Mouse (Mus musculus) hindbrain, embryonic 13.5 days (tissue): ENCODE measurements around the gene Pcnx3. TPM values are rescaled to one million over a fixed set of nuclear protein-coding genes. Genes with fewer than 3 reads are reported as not detected.
A peak's percentile ranks its signal among the peaks of the same experiment; 100 is the strongest.
"Not testable (repeated sequence)": the region's sequence is repeated elsewhere in the genome, so short reads cannot be mapped to it uniquely, and the experiment has no call there.

Source experiments
- ATAC-seq: fragments of 200-750 bp; cut with Nextera tagmentation; 2 replicates; pipeline ENCODE4 v1.8.0; 2017; ENCODE audit warnings: moderate TSS enrichment; ENCODE audit not compliant: low FRiP score
- H3K27ac ChIP-seq: fragments of 300-500 bp; sonication (generic); 2 replicates; pipeline ENCODE4 v1.5.1; 2015; ENCODE audit warnings: inconsistent platforms, mild to moderate bottlenecking, moderate library complexity
- H3K27me3 ChIP-seq: fragments of 300-500 bp; sonication (generic); 2 replicates; pipeline ENCODE4 v1.6.1; 2015; ENCODE audit warnings: mild to moderate bottlenecking, inconsistent platforms
- H3K36me3 ChIP-seq: fragments of 300-500 bp; sonication (generic); 2 replicates; pipeline ENCODE4 v1.6.1; 2015; ENCODE audit warnings: mild to moderate bottlenecking, inconsistent platforms
- H3K4me1 ChIP-seq: fragments of 300-500 bp; sonication (generic); replicated peaks from 2 replicates; pipeline ENCODE4 v1.6.1; 2015; ENCODE audit warnings: inconsistent platforms
- H3K4me2 ChIP-seq: fragments of 300-500 bp; sonication (generic); 2 replicates; pipeline ENCODE4 v1.6.1; 2015; ENCODE audit warnings: inconsistent platforms, mild to moderate bottlenecking, moderate library complexity
- H3K4me3 ChIP-seq: fragments of 300-500 bp; sonication (generic); 2 replicates; pipeline ENCODE4 v1.5.1; 2015; ENCODE audit warnings: mild to moderate bottlenecking, inconsistent platforms
- H3K9ac ChIP-seq: fragments of 300-500 bp; sonication (generic); 2 replicates; pipeline ENCODE4 v1.6.1; 2015; ENCODE audit warnings: mild to moderate bottlenecking, inconsistent platforms
- H3K9me3 ChIP-seq: fragments of 300-500 bp; sonication (generic); 2 replicates; pipeline ENCODE4 v1.6.1; 2016; ENCODE audit warnings: inconsistent platforms
- WGBS: fragments of 180-500 bp; shearing (Covaris S2); methylation state at CpG from one replicate; pipeline ENCODE4 v1.1.7; 2015; 5-methylcytosine and 5-hydroxymethylcytosine counted together
- polyA plus RNA-seq: library from polyadenylated mRNA; unstranded; fragments of >200 nt; fragmentation: Nextera tagmentation; extraction: Ambion mirVana; gene quantifications from 2 replicates; pipeline ENCODE4 v1.2.1, GENCODE M21; 2015

Pcnx3 gene
- polyA plus RNA-seq, 1 experiment from 2014 or later, result 21.3 TPM

DNA sequence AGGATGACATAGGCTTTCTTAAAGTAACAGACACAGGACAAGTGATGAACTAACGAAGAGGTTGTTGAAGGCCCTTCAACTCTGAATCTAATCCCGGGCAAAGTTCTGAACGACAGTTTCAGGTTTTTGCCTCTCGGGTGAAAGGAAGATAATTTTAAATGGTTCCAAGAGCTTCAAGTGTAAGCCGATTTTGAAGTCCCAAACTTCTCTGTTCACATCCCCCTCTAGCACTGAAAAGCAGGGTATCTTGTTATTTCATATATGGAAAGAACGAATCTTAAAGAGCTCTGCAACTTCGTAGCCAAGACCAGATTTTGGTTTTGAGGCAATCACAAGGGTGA is 350 bp upstream of the Pcnx3 start:
- Histone ChIP-seq H3K27me3 (no peaks in the 10 kb centered on the region), H3K36me3 (peaks cover 65% of the 10 kb centered on the region), H3K9me3 (no peaks in the 10 kb centered on the region), H3K4me2 (peak overlapping the region; percentile 100), H3K9ac (peak overlapping the region; percentile 93), H3K27ac (peak overlapping the region; percentile 90), H3K4me3 (peak overlapping the region; percentile 95), H3K4me1 (peaks cover 55% of the 10 kb centered on the region)
- ATAC-seq, result no peak
- 2% methylated on average over 7 of the region's 7 CpGs for WGBS

DNA sequence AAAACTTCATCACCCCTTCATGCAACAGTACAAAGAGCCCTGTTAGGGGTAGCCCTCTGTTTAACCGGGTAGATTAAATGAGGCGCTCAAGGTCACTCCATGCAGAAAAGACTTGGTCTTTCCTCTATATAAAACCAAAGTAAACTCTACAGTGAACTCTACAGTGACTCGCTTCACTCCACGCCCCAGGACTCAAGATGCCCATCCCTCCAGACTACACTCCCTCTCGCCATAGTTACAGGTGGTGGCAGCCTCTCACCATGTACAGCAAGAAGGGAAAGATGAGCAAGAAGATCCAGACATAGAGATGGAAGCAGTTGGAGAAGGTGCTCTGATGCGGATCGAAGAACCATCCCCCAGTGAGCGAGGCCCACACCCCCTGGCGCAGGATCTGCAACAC is 970 bp downstream of the Pcnx3 start:
- peaks cover 48% of the 10 kb centered on the region for H3K4me1 ChIP-seq
- H3K9me3 ChIP-seq, result no peaks in the 10 kb centered on the region
- ATAC-seq, result no peak
- H3K9ac ChIP-seq, result peak overlapping the region; percentile 97
- 19% methylated on average over 9 of the region's 9 CpGs for WGBS
- H3K4me3 ChIP-seq, result peak overlapping the region; percentile 95
- H3K27me3 ChIP-seq, result no peaks in the 10 kb centered on the region
- H3K27ac ChIP-seq, result peak overlapping the region; percentile 90
- peaks cover 65% of the 10 kb centered on the region for H3K36me3 ChIP-seq
- peak overlapping the region; percentile 100 for H3K4me2 ChIP-seq

DNA sequence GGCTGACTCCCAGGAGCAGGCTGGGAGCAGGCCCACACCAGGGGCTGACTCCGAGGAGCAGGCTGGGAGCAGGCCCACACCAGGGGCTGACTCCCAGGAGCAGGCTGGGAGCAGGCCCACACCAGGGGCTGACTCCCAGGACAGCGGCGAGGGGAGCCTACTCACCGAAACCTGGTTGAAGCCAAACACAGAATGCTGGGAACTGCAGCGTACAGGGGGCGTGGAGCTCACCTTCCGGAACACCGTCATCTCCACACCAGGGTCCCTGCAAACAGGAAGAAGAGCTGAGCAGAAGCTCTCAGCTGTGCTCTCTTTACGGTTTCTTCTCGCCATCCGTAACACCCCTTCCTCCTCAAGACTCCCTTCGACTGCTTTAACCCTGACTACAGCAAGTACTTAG is 1.8 kb downstream of the Pcnx3 start:
- H3K36me3 ChIP-seq, result peaks cover 65% of the 10 kb centered on the region
- not testable (repeated sequence) for H3K27me3 ChIP-seq, H3K27ac ChIP-seq, ATAC-seq, H3K9me3 ChIP-seq
- peak overlapping the region; percentile 95 for H3K4me3 ChIP-seq
- WGBS, result 94% methylated on average over 12 of the region's 12 CpGs
- peaks cover 40% of the 10 kb centered on the region for H3K4me1 ChIP-seq
- peak overlapping the region; percentile 97; the same call in 1 of the 2 replicates for H3K9ac ChIP-seq
- H3K4me2 ChIP-seq, result peak overlapping the region; percentile 100

DNA sequence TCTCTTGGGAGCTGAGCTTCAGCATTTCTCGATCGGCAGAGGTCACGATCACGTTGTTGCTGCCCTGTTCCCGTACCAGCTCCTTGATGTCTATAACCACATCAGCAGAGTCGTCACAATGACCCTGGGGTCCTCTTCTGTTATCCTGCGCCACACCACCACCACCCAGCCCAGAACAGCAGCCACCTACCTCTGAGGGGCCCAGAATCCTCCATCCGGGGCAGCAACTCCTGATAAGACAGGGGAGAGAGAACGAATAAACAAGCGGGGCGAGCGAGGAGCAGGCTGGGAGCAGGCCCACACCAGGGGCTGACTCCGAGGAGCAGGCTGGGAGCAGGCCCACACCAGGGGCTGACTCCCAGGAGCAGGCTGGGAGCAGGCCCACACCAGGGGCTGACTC is 2.3 kb downstream of the Pcnx3 start:
- 95% methylated on average over 13 of the region's 13 CpGs for WGBS
- no peak overlapping the region for H3K9ac ChIP-seq
- H3K36me3 ChIP-seq, result peaks cover 67% of the 10 kb centered on the region

DNA sequence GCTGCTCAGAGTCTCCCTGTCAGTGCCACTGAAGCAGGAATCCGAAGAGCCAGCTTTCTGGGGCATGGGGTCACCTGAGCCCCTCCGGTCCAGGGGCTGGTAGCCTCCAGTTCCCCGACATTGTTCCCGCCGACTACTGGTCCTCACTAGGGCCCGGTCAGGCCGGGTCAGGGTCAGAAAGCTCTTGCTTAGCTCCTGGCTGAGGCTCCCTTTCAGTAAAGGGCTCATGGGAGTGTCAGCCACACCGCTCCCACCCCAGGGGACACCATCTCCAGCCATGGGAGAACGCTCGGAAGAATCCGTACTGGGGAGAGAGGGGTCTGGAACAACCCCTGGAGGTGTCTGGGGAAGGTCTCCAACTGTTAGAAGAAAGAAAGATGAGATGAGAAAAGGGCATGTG is 2.8 kb downstream of the Pcnx3 start:
- no peaks in the 10 kb centered on the region for H3K27me3 ChIP-seq
- H3K9me3 ChIP-seq, result no peaks in the 10 kb centered on the region
- H3K27ac ChIP-seq, result no peak overlapping the region
- H3K4me3 ChIP-seq, result no peak overlapping the region
- H3K9ac ChIP-seq, result 0 out of 2 replicates have a peak overlapping the region, but pooled peaks have one; percentile 13
- peaks cover 29% of the 10 kb centered on the region for H3K4me1 ChIP-seq
- ATAC-seq, result no peak
- 94% methylated on average over 11 of the region's 11 CpGs for WGBS
- H3K4me2 ChIP-seq, result no peak overlapping the region
- peaks cover 68% of the 10 kb centered on the region for H3K36me3 ChIP-seq

More for the DNA sequence above, 2.3 kb downstream of the Pcnx3 start:
- no peak for ATAC-seq
- Histone ChIP-seq H3K27ac (no peak overlapping the region), H3K4me3 (no peak overlapping the region), H3K4me2 (no peak overlapping the region), H3K27me3 (no peaks in the 10 kb centered on the region), H3K9me3 (no peaks in the 10 kb centered on the region), H3K4me1 (peaks cover 35% of the 10 kb centered on the region)

DNA sequence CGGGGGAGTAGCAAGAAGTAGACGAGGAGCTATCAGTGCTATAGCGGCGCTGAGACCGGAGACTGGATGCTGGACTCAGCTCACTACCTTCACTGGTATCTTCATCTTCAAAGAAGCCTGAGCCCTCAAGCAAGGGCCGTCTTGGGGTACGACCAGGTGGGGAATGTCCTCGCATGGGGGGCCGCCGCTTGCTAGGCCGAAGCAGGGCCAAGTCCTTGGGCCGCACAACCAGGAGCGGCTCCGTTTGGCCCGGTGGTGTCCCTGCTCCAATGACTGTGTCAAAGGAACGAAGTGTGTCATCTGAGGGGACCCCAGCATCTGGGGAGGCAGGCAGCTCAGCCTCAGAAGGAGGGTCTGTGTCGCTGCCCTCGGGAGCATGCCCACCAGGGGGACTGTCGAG is 3.3 kb downstream of the Pcnx3 start:
- Histone ChIP-seq H3K27me3 (no peaks in the 10 kb centered on the region), H3K36me3 (peaks cover 68% of the 10 kb centered on the region), H3K4me1 (peaks cover 25% of the 10 kb centered on the region), H3K9ac (0 out of 2 replicates have a peak overlapping the region, but pooled peaks have one; percentile 13), H3K9me3 (no peaks in the 10 kb centered on the region), H3K4me3 (no peak overlapping the region), H3K4me2 (no peak overlapping the region), H3K27ac (no peak overlapping the region)
- WGBS, result 94% methylated on average over 19 of the region's 19 CpGs
- no peak for ATAC-seq

DNA sequence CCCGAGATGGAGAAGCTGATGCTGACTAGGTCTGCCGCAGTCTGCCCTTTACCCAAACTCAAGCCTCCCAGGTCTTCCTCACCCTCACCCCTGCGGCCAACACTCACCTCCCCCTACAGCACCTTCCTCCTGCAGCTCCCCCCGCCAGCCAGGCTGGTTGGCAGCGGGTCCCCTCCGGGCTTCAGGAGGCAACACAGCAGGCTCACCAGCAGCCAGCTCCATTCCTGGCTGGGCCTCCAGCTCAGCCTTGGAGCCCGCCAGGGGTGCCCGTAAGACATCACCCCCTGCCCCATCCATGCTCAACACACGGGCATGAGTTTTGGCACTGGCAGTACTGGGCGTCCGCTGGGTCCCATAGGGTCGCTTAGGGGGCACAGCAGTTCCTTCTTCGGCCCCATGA is 3.7 kb downstream of the Pcnx3 start:
- WGBS, result 96% methylated on average over 12 of the region's 13 CpGs
- H3K27me3 ChIP-seq, result no peaks in the 10 kb centered on the region
- no peak overlapping the region for H3K27ac ChIP-seq
- peaks cover 71% of the 10 kb centered on the region for H3K36me3 ChIP-seq
- no peak overlapping the region for H3K4me2 ChIP-seq
- H3K4me3 ChIP-seq, result no peak overlapping the region
- no peak for ATAC-seq
- H3K9ac ChIP-seq, result no peak overlapping the region
- peaks cover 20% of the 10 kb centered on the region for H3K4me1 ChIP-seq
- no peaks in the 10 kb centered on the region for H3K9me3 ChIP-seq

DNA sequence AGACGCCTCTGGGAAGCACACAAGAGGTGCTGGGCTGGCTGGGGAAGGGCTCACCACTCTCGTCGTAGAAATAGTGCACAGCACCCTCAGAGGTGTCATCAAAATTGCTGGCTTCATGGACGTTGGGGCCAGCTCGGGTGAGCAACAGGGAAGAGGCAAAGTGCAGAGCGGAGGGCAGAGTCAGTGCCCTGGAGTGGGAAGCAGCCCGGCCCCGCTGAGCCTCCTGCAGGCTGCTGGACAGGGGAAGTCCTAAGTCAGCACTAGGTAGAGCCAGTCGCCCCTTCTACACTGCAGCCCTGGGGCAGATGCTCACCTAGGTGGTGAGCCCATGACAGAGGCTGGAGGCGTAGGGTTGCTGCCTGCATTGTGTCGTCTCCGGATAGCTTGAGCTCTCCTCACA is 4.5 kb downstream of the Pcnx3 start:
- ATAC-seq, result no peak
- Histone ChIP-seq H3K9me3 (no peaks in the 10 kb centered on the region), H3K27me3 (no peaks in the 10 kb centered on the region), H3K4me1 (peaks cover 13% of the 10 kb centered on the region), H3K36me3 (peaks cover 79% of the 10 kb centered on the region), H3K4me2 (no peak overlapping the region), H3K27ac (no peak overlapping the region), H3K9ac (no peak overlapping the region), H3K4me3 (no peak overlapping the region)
- 93% methylated on average over 12 of the region's 12 CpGs for WGBS

DNA sequence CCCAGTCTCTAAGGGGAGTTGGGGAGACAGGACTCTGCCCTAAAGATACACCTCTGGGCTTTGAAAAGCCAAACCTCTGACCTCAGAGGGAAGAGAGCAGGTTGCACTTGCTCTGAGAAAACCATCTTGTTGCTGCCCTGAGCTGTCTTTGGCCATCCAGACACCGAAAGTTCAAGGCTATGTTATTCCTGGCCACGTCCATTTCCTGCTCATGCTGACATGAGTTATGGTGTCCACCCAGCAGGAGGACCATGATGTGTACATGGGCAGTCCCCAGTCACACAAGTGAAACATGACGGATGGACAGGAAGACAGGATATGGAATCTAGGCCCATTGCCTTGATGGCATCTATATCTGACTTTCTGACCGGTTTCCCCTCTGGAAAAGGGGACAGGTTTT is 8.3 kb downstream of the Pcnx3 start:
- Histone ChIP-seq H3K9ac (no peak overlapping the region), H3K4me2 (no peak overlapping the region), H3K9me3 (no peaks in the 10 kb centered on the region), H3K4me3 (no peak overlapping the region), H3K27me3 (no peaks in the 10 kb centered on the region), H3K36me3 (peaks cover 95% of the 10 kb centered on the region), H3K4me1 (no peaks in the 10 kb centered on the region), H3K27ac (no peak overlapping the region)
- 96% methylated on average over 4 of the region's 4 CpGs for whole genome bisulfite sequencing
- no peak for ATAC-seq

DNA sequence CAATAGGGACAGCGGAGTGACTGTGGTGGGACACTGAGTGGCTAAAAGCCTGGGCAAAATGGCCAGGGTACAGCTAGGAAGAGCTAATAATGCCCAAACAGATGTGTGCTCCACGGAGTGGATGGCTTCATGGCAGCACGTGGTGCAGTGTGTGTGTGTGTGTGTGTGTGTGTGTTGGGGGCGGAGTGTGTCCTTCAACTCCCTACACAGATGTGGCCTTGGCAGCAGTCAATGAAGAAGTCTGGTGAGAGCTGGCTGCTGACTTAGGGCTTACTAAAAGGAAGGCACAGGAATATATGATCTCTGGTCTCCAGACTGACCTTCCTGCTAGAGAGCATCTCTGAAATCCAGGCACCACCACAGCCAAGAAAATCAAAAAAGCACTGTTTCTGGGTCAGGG is 20.3 kb downstream of the Pcnx3 start:
- Histone ChIP-seq H3K4me1 (peaks cover 8% of the 10 kb centered on the region), H3K4me2 (no peak overlapping the region), H3K27me3 (no peaks in the 10 kb centered on the region), H3K4me3 (no peak overlapping the region), H3K9me3 (no peaks in the 10 kb centered on the region), H3K27ac (no peak overlapping the region), H3K36me3 (peaks cover 90% of the 10 kb centered on the region), H3K9ac (no peak overlapping the region)
- ATAC-seq, result no peak
- 86% methylated on average over 4 of the region's 4 CpGs for WGBS

DNA sequence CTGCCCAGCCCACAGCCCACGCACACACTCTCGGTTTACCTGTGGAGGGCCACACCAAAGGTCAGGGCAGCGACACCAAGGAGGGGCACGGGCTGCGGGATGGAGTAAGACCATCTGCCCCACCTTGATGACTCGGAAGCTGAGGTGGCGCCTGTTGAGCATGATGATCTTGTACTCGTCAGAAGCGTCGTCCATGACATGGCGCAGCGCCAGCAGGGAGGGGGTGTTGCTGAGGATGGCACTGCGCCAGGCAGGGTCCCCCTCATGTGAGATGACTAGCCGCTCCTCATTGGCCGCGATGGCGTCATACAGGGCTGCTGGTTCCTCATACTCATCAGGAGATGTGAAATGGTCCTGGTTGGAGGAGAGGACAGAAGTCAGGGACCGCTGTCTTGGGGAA is 22.3 kb downstream of the Pcnx3 start:
- no peak overlapping the region for H3K9ac ChIP-seq
- peaks cover 20% of the 10 kb centered on the region for H3K4me1 ChIP-seq
- 94% methylated on average over 18 of the region's 18 CpGs for WGBS
- no peaks in the 10 kb centered on the region for H3K9me3 ChIP-seq
- no peak overlapping the region for H3K4me2 ChIP-seq
- H3K27me3 ChIP-seq, result no peaks in the 10 kb centered on the region
- peaks cover 73% of the 10 kb centered on the region for H3K36me3 ChIP-seq
- H3K4me3 ChIP-seq, result no peak overlapping the region
- ATAC-seq, result no peak
- H3K27ac ChIP-seq, result no peak overlapping the region

DNA sequence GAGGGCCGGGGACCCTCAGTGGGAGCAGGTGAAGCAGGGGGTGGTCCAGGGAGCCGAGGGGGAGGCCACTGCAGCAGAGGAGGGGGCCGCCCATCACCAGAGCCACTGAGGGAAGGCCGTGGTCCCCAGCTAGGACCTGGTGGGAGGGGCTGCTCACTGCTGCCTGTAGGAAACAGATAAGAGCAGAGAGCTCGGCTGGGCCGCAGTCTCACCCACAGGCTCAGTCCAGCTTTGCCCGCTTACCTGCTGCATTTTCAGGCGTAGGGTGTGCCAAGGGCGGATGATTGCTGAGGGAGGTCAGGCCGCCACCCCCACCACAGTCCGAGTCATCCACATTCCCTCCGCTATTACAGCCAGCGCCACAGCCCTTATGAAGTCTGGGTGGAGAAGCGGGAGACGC is 23.2 kb downstream of the Pcnx3 start:
- H3K4me1 ChIP-seq, result peaks cover 20% of the 10 kb centered on the region
- H3K27ac ChIP-seq, result no peak overlapping the region
- no peak for ATAC-seq
- no peak overlapping the region for H3K9ac ChIP-seq
- H3K4me2 ChIP-seq, result no peak overlapping the region
- no peak overlapping the region for H3K4me3 ChIP-seq
- H3K36me3 ChIP-seq, result peaks cover 64% of the 10 kb centered on the region
- H3K9me3 ChIP-seq, result no peaks in the 10 kb centered on the region
- WGBS, result 92% methylated on average over 15 of the region's 15 CpGs
- H3K27me3 ChIP-seq, result no peaks in the 10 kb centered on the region

DNA sequence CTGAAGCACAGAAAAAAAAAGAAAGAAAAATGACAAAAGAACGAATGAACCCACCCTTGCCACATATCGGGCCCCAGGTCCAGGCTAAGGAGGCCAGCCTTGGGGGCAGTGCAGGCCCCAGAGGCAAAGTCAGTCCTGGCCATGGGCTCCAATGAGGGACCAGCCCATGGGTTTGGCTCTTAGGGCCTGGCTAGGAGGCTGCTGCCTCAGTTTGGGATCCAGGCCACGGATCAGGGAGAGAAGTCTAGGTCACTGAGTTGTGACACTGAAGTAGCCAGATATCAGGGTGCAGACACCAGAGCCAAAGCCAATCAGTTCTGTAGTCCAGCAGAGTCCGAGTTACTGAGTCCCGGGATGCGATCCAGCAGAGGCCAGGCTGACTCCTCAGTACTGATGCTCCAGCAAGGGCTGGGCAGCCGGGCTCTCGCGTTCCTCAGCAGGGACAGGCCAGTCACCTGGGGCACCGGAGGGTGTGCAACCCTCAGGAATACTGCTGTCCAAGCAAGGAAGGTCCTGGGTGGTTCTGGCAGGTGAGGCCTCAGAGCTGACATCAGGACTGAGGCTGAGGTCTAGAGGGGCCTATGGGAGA is 23.9 kb downstream of the Pcnx3 start:
- Histone ChIP-seq H3K4me3 (no peak overlapping the region), H3K9ac (no peak overlapping the region; the same call in 1 of the 2 replicates), H3K36me3 (peaks cover 57% of the 10 kb centered on the region), H3K4me2 (no peak overlapping the region), H3K4me1 (peaks cover 20% of the 10 kb centered on the region), H3K27ac (no peak overlapping the region), H3K9me3 (no peaks in the 10 kb centered on the region), H3K27me3 (no peaks in the 10 kb centered on the region)
- 91% methylated on average over 10 of the region's 10 CpGs for WGBS
- ATAC-seq, result no peak
